Mouse (Mus musculus): Measurements from ENCODE around the gene Dhx58. TPM values are rescaled to one million over a fixed set of nuclear protein-coding genes. Genes with fewer than 3 reads are reported as not detected.
A peak's percentile ranks its signal among the peaks of the same experiment; 100 is the strongest.

The Dhx58 gene
- polyA plus RNA-seq, 1 experiment = 32.0 TPM

DNA sequence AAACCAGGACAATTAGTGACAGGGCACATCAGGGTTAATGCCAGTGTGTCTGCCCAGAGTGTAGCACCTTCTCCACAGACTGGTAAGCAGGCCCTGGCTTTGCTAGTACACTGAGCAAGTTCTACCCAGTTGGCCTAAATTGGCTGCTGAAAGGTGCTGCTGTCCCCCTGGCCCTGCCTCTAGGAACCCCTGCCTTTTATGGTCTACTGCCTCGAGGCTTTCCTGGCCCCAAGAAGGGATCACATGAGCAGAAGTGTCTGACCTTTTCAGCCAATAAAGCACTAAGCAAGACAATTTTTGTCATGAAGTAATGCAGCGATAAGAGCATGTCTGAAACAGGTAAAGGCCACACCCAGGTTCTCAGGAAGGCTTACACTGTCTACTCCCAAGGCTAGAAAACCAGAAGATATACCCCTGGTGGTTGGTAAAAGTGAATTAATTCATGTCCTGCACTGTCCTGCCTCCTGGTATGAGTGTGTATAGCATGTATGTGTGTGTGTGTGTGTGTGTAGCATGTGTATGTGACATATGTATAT, 18.5 kb upstream of the Dhx58 start:
- Histone ChIP-seq H3K4me3 (ENCODE audit: control insufficient read depth, low read depth, low read length) (no peak overlapping the region), H3K27ac (ENCODE audit: control insufficient read depth, insufficient read depth, low read depth, low read length) (peak overlapping the region; percentile 42; the same call in 1 of the 2 replicates), H3K27me3 (ENCODE audit: control insufficient read depth, insufficient read depth, low read length) (no peaks in the 10 kb centered on the region), H3K4me1 (ENCODE audit: control insufficient read depth, insufficient read depth, low read length) (peaks cover 4% of the 10 kb centered on the region; the same call in 1 of the 2 replicates), H3K36me3 (ENCODE audit: control insufficient read depth, insufficient read depth, low read length) (no peaks in the 10 kb centered on the region)
- TF ChIP-seq POLR2A (IDR thresholded peaks at IDR 0.05; ENCODE audit: control insufficient read depth, low read depth, low read length) (no peak), CTCF (IDR thresholded peaks at IDR 0.05; ENCODE audit: control insufficient read depth, insufficient read depth, insufficient replicate concordance, low read depth, low read length) (no peak)

DNA sequence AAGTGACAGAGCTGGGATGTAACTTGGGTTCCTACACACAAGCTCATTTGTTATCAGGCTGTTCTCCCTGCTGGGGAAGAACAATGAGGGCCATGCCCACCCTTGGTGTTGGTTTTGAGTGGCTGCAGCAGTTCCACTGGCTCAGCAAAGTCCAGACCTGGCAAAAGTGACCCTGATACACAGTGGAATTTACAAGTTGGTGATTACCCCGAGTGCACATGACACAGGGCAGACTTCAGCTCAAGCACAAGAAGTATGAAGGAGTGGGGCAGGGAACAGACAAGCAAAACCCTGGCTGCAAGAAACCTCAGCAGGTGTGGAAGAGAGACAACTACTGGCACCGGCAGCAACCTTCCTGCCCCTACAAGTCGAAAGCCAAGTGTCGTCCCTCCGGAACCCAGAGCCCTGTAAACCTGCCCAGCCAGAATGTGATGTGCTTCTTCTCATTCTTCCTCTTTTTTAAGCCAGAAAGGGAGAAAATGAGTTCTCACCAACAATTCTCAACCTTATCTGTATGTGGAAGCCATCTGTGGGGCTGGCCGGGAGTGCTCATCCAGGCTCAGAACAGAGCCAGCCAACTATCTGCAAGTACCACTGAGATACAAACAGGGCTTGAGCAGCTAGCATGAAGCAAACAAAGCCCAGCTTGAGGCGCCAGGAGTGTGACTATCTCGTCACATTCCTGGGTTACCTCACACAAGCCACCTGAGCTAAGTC, 17.9 kb upstream of the Dhx58 start:
- Histone ChIP-seq H3K36me3 (ENCODE audit: control insufficient read depth, insufficient read depth, low read length) (no peaks in the 10 kb centered on the region), H3K27ac (ENCODE audit: control insufficient read depth, insufficient read depth, low read depth, low read length) (peak overlapping the region; percentile 42), H3K27me3 (ENCODE audit: control insufficient read depth, insufficient read depth, low read length) (no peaks in the 10 kb centered on the region), H3K4me3 (ENCODE audit: control insufficient read depth, low read depth, low read length) (no peak overlapping the region), H3K4me1 (ENCODE audit: control insufficient read depth, insufficient read depth, low read length) (peaks cover 4% of the 10 kb centered on the region; the same call in 1 of the 2 replicates)
- no peak for TF ChIP-seq CTCF (IDR thresholded peaks at IDR 0.05; ENCODE audit: control insufficient read depth, insufficient read depth, insufficient replicate concordance, low read depth, low read length)
- TF ChIP-seq POLR2A (IDR thresholded peaks at IDR 0.05; ENCODE audit: control insufficient read depth, low read depth, low read length) = no peak

DNA sequence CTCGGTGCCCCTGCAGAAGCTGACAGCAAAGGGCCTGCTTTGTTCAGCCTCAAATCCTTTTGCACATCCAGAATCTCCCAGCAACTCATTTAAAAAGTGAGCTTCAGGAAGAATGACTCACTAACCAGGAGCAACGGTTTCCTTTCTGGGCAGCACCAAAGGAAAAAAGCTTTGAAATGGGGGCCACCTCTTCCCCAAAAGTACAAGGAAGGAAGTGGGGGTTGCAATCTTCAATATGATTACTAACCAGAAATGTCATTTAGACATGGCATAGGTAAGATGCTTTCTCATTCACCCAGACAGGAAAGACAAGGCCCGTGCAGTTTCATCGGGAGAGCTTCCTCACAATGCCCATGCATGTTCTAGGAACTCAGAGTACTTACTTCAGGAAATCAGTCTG, 17.2 kb upstream of the Dhx58 start:
- Histone ChIP-seq H3K27ac (ENCODE audit: control insufficient read depth, insufficient read depth, low read depth, low read length) (peak overlapping the region; percentile 22; the same call in 1 of the 2 replicates), H3K4me1 (ENCODE audit: control insufficient read depth, insufficient read depth, low read length) (peaks cover 4% of the 10 kb centered on the region; the same call in 1 of the 2 replicates), H3K36me3 (ENCODE audit: control insufficient read depth, insufficient read depth, low read length) (no peaks in the 10 kb centered on the region), H3K27me3 (ENCODE audit: control insufficient read depth, insufficient read depth, low read length) (no peaks in the 10 kb centered on the region), H3K4me3 (ENCODE audit: control insufficient read depth, low read depth, low read length) (no peak overlapping the region)
- TF ChIP-seq POLR2A (IDR thresholded peaks at IDR 0.05; ENCODE audit: control insufficient read depth, low read depth, low read length) (no peak), CTCF (IDR thresholded peaks at IDR 0.05; ENCODE audit: control insufficient read depth, insufficient read depth, insufficient replicate concordance, low read depth, low read length) (no peak)

DNA sequence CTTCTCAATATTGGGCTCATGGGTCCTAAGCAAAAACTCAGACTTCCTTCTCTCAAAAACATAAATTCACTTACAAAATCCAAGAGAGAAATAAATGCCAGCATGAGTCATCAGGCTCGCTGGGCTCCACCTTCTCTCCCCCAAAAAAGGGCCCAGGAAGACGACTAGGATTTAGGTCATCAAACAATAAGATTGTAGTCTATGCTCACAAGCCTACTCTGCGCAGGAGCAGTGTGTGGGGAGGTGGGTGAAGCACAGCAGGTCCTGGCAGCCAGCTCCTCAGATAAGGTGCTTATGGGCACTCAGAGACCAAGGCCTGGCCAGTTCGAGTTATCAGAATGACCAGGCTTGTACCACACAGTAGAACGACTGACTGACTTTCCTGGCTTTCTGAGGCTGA, 16.3 kb upstream of the Dhx58 start:
- H3K27me3 ChIP-seq (ENCODE audit: control insufficient read depth, insufficient read depth, low read length) = no peaks in the 10 kb centered on the region
- no peak overlapping the region for H3K4me3 ChIP-seq (ENCODE audit: control insufficient read depth, low read depth, low read length)
- H3K36me3 ChIP-seq (ENCODE audit: control insufficient read depth, insufficient read depth, low read length) = no peaks in the 10 kb centered on the region
- H3K27ac ChIP-seq (ENCODE audit: control insufficient read depth, insufficient read depth, low read depth, low read length) = peak overlapping the region; percentile 9; the same call in 1 of the 2 replicates
- H3K4me1 ChIP-seq (ENCODE audit: control insufficient read depth, insufficient read depth, low read length) = peaks cover 3% of the 10 kb centered on the region; the same call in 1 of the 2 replicates
- no peak; the same call in 1 of the 2 replicates for TF ChIP-seq POLR2A (IDR thresholded peaks at IDR 0.05; ENCODE audit: control insufficient read depth, low read depth, low read length)
- no peak for TF ChIP-seq CTCF (IDR thresholded peaks at IDR 0.05; ENCODE audit: control insufficient read depth, insufficient read depth, insufficient replicate concordance, low read depth, low read length)

DNA sequence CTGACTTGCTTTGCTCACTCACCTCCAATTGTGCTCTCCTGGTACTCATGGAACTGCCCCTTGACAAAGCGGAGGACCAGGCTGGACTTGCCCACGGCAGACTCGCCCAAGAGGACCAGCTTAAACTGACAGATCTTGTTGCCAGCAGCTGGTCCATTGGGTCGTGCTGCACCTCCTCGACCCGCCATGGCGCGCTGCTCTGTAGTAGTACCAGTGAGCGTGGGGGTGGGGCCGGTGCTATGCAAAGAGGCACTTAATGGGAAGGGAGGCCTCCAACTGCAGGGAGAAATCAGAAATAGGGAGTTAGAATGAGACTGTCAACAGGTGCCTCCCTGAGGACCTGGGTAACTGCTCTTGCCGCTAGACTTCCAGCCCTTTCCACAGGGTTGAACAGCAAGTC, 15.8 kb upstream of the Dhx58 start:
- Histone ChIP-seq H3K4me1 (ENCODE audit: control insufficient read depth, insufficient read depth, low read length) (peaks cover 2% of the 10 kb centered on the region; the same call in 1 of the 2 replicates), H3K27ac (ENCODE audit: control insufficient read depth, insufficient read depth, low read depth, low read length) (no peak overlapping the region), H3K36me3 (ENCODE audit: control insufficient read depth, insufficient read depth, low read length) (no peaks in the 10 kb centered on the region), H3K27me3 (ENCODE audit: control insufficient read depth, insufficient read depth, low read length) (no peaks in the 10 kb centered on the region), H3K4me3 (ENCODE audit: control insufficient read depth, low read depth, low read length) (no peak overlapping the region)
- TF ChIP-seq POLR2A (IDR thresholded peaks at IDR 0.05; ENCODE audit: control insufficient read depth, low read depth, low read length) (no peak), CTCF (IDR thresholded peaks at IDR 0.05; ENCODE audit: control insufficient read depth, insufficient read depth, insufficient replicate concordance, low read depth, low read length) (no peak)

DNA sequence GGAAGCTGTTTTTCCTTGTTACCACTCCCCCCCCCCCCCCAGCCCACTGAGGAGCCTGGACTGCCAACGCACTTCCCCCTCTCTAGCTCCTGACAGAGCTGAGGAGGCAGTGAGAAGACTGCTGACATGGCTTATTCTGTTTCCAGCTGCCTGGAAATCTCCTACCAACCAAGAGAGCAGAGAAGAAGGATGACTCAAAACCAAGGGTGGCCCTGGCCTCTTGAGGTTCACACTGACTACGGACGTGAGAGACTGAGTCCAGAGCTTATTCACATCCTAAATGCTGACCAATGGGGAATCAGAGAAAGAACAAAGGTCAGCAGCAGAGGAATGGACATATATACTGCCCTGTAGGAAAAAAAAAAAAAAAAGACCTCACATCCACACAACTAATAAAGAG, 15.2 kb upstream of the Dhx58 start:
- H3K36me3 ChIP-seq (ENCODE audit: control insufficient read depth, insufficient read depth, low read length) = no peaks in the 10 kb centered on the region
- no peak overlapping the region for H3K4me3 ChIP-seq (ENCODE audit: control insufficient read depth, low read depth, low read length)
- no peak for TF ChIP-seq CTCF (IDR thresholded peaks at IDR 0.05; ENCODE audit: control insufficient read depth, insufficient read depth, insufficient replicate concordance, low read depth, low read length)
- no peak for TF ChIP-seq POLR2A (IDR thresholded peaks at IDR 0.05; ENCODE audit: control insufficient read depth, low read depth, low read length)
- H3K27ac ChIP-seq (ENCODE audit: control insufficient read depth, insufficient read depth, low read depth, low read length) = no peak overlapping the region
- no peaks in the 10 kb centered on the region for H3K27me3 ChIP-seq (ENCODE audit: control insufficient read depth, insufficient read depth, low read length)
- H3K4me1 ChIP-seq (ENCODE audit: control insufficient read depth, insufficient read depth, low read length) = peaks cover 4% of the 10 kb centered on the region; the same call in 1 of the 2 replicates

DNA sequence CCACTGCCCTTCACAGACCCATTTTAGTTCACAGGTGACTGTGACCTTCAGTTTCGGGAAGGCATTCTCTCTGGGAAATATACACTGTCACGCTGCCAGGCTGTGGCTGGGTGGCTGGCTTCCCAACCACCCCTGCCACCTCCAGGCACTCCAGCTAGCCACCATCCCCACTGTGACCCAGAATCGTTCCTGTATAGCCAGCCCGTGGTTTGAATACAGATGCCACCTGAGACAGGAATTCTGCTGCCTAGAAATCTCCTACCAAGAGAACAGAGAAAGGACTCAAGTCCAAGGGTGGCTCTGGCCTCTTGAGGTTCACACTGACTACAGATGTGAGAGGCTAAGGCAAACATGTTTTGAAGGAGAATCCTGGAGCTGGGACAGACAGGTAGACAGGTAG, 14.8 kb upstream of the Dhx58 start:
- H3K4me1 ChIP-seq (ENCODE audit: control insufficient read depth, insufficient read depth, low read length) = peaks cover 8% of the 10 kb centered on the region
- H3K4me3 ChIP-seq (ENCODE audit: control insufficient read depth, low read depth, low read length) = no peak overlapping the region
- no peak overlapping the region for H3K27ac ChIP-seq (ENCODE audit: control insufficient read depth, insufficient read depth, low read depth, low read length)
- no peaks in the 10 kb centered on the region for H3K36me3 ChIP-seq (ENCODE audit: control insufficient read depth, insufficient read depth, low read length)
- no peaks in the 10 kb centered on the region for H3K27me3 ChIP-seq (ENCODE audit: control insufficient read depth, insufficient read depth, low read length)
- TF ChIP-seq POLR2A (IDR thresholded peaks at IDR 0.05; ENCODE audit: control insufficient read depth, low read depth, low read length) (no peak), CTCF (IDR thresholded peaks at IDR 0.05; ENCODE audit: control insufficient read depth, insufficient read depth, insufficient replicate concordance, low read depth, low read length) (no peak)

All from testis, adult 2 months (tissue).